Mouse (Mus musculus) lung, embryonic 14.5 days (tissue): ENCODE measurements around the gene Fam53b. TPM values are rescaled to one million over a fixed set of nuclear protein-coding genes. Genes with fewer than 3 reads are reported as not detected.
A peak's percentile ranks its signal among the peaks of the same experiment; 100 is the strongest.

ENCODE experiments used
- ATAC-seq: fragments of 200-750 bp; cut with Nextera tagmentation; 2 replicates; pipeline ENCODE4 v1.8.0; 2017; ENCODE audit warnings: mild to moderate bottlenecking, moderate TSS enrichment, moderate library complexity; ENCODE audit not compliant: insufficient read depth
- DNase-seq: peaks from one replicate; pipeline ENCODE4 v3.0.0-alpha.2; 2015
- H3K27ac ChIP-seq: fragments of 300-500 bp; sonication (generic); 2 replicates; pipeline ENCODE4 v1.5.1; 2014; ENCODE audit warnings: low read depth, mild to moderate bottlenecking, moderate library complexity
- H3K27me3 ChIP-seq: fragments of 300-500 bp; sonication (generic); 2 replicates; pipeline ENCODE4 v1.6.1; 2014; ENCODE audit warnings: low read length, control low read depth; ENCODE audit not compliant: insufficient read depth
- H3K36me3 ChIP-seq: fragments of 300-500 bp; sonication (generic); 2 replicates; pipeline ENCODE4 v1.6.1; 2014; ENCODE audit warnings: control low read depth; ENCODE audit not compliant: insufficient read depth
- H3K4me1 ChIP-seq: fragments of 300-500 bp; sonication (generic); 2 replicates; pipeline ENCODE4 v1.6.1; 2014; ENCODE audit warnings: antibody characterized with exemption, control low read depth; ENCODE audit not compliant: insufficient read depth
- H3K4me2 ChIP-seq: fragments of 300-500 bp; sonication (generic); 2 replicates; pipeline ENCODE4 v1.6.1; 2014; ENCODE audit warnings: mild to moderate bottlenecking
- H3K4me3 ChIP-seq: fragments of 300-500 bp; sonication (generic); 2 replicates; pipeline ENCODE4 v1.5.1; 2014; ENCODE audit warnings: low read depth, low read length
- H3K9ac ChIP-seq: fragments of 300-500 bp; sonication (generic); 2 replicates; pipeline ENCODE4 v1.6.1; 2014
- H3K9me3 ChIP-seq: fragments of 300-500 bp; sonication (generic); 2 replicates; pipeline ENCODE4 v1.6.1; 2016; ENCODE audit warnings: low read depth, low read length, control low read depth
- CTCF ChIP-seq: IDR thresholded peaks from 2 replicates; pipeline ENCODE4 v1.5.1; 2016; ENCODE audit warnings: antibody characterized with exemption, low read depth
- WGBS: fragments of 180-500 bp; shearing (Covaris S2); extraction: QIAGEN DNeasy Blood & Tissue Kit; methylation state at CpG from one replicate; pipeline ENCODE4 v1.1.7; 2014; 5-methylcytosine and 5-hydroxymethylcytosine counted together
- polyA plus RNA-seq: library from polyadenylated mRNA; unstranded; fragments of >200 nt; fragmentation: Nextera tagmentation; extraction: Ambion mirVana; gene quantifications from 2 replicates; pipeline ENCODE4 v1.2.1, GENCODE M21; 2014

Fam53b gene
- polyA plus RNA-seq, 1 experiment from 2014 or later = 32.4 TPM

DNA sequence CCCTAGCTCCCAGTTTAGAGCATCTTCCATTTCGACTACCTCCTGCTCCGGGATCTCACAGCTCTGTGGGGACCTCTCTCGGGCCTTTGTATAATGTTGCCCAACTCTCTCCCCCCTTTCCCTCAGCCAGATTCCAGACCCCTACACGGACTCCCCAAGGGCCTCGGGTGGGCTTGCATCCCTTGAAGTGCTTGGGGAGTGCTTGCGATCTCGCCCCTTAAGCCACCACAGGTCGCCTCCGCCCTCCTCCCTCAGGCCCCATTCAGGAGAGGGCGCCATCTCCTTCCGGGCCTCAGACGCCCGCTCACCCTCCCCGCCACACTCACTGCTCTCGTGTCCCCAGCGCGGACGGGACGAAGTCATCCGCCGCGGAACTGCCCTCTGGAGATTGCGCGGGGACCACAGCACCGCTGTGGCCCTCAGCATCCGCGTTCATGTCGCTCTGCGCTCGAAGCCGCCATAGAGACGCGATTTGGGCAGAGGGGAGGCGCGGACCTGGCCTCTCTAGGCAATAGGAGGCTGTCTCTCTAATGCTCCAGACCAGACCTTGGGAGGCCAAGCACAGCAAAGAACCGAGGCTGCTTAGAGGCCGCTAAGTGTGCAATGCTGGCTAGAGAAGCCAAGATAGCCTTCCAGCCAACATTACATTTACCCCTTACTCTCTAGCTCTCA, 38.6 kb upstream of the Fam53b start, which contains the start of gene Eef1akmt2:
TSS of gene Eef1akmt2 (minus strand) at position 501 of the 672 bp plus-strand sequence.
- TF ChIP-seq CTCF = peak; percentile 29; the same call in 1 of the 2 replicates
- under 1% methylated on average over 37 of the region's 37 CpGs for WGBS
- Histone ChIP-seq H3K9ac (peak within 1 kb of the TSS; percentile 96), H3K4me1 (0 out of 2 replicates have a peak, but pooled peaks cover 3% of the 10 kb centered on the region), H3K9me3 (no peaks in the 10 kb centered on the region), H3K4me2 (peak within 1 kb of the TSS; percentile 73), H3K27ac (peak within 1 kb of the TSS; percentile 99), H3K27me3 (no peaks in the 10 kb centered on the region), H3K4me3 (peak within 1 kb of the TSS; percentile 79), H3K36me3 (peaks cover 31% of the 10 kb centered on the region)
- DNase-seq (peak; percentile 94), ATAC-seq (peak; percentile 99)

DNA sequence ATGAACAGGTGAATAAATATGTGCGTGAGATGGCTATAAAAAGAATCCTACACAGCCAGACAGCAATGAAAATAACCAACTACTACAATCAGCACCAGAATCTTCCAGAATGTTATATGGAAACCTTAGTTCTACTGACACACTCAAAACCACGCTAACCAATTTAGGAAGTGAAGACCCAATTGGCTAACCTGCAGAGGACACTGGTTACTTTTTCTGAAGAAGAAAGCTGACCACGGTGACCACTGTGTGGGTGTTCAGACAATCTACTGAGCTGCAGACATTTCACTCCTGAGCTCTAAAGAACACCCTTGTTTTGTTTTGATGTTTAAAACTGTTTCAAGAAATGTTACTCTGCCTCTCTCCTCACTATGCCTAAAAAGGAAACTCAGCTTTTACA, 29.5 kb upstream of the Fam53b start:
- no peaks in the 10 kb centered on the region for H3K9me3 ChIP-seq
- H3K4me2 ChIP-seq = no peak overlapping the region
- DNase-seq (no peak), ATAC-seq (no peak)
- no peak overlapping the region for H3K9ac ChIP-seq
- H3K4me1 ChIP-seq = no peaks in the 10 kb centered on the region
- H3K36me3 ChIP-seq = peaks cover 47% of the 10 kb centered on the region
- TF ChIP-seq CTCF = no peak
- H3K27me3 ChIP-seq = no peaks in the 10 kb centered on the region
- 93% methylated on average over 3 of the region's 3 CpGs for WGBS
- no peak overlapping the region for H3K27ac ChIP-seq
- H3K4me3 ChIP-seq = no peak overlapping the region

DNA sequence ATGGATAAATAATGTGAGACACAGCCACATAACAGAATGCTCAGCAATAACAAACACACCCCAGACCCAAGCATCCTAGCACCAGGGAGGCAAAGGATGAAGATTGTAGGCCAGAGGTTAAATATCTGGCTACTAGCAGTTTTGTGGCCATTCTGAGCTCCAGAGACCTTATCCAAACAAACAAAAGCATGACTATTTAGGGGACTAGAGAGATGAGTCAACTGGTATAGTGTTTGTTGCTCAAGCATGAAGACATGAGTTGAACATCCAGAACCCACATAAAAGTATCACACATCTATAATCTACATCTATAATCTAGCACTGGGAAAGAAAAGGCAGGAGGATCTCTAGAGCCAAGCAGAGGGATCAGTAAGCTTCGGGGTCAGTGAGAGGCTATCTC, 28.8 kb upstream of the Fam53b start:
- no peaks in the 10 kb centered on the region for H3K27me3 ChIP-seq
- ATAC-seq (no peak), DNase-seq (no peak)
- no peak overlapping the region for H3K27ac ChIP-seq
- H3K9me3 ChIP-seq = no peaks in the 10 kb centered on the region
- H3K4me2 ChIP-seq = no peak overlapping the region
- 92% methylated on average over 1 of the region's 1 CpGs for WGBS
- H3K36me3 ChIP-seq = peaks cover 41% of the 10 kb centered on the region
- TF ChIP-seq CTCF = no peak
- no peak overlapping the region for H3K9ac ChIP-seq
- no peak overlapping the region for H3K4me3 ChIP-seq
- H3K4me1 ChIP-seq = no peaks in the 10 kb centered on the region

DNA sequence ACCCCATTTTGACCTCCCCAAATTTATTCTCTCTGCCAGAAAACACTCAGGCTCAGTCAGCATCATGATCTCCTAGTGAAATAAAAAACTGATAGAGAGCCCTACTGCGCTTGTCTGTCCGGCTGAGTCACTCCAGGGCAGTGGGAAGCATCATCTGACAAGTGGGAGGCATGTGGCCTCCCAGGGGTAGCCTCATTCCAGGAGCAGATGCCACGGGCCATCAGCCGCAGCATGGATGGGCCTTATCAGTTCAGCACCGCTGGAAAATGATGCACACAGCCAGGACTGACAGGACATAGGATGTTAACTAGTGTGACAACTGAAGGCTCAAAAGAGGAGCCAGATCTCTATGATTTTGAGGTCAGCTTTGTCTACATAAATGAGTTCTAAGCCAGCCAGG, 27.6 kb upstream of the Fam53b start:
- Histone ChIP-seq H3K36me3 (peaks cover 35% of the 10 kb centered on the region), H3K9ac (no peak overlapping the region), H3K4me3 (no peak overlapping the region), H3K4me1 (no peaks in the 10 kb centered on the region), H3K27me3 (no peaks in the 10 kb centered on the region), H3K27ac (no peak overlapping the region), H3K4me2 (no peak overlapping the region), H3K9me3 (no peaks in the 10 kb centered on the region)
- ATAC-seq = no peak
- WGBS = 53% methylated on average over 5 of the region's 5 CpGs
- no peak for TF ChIP-seq CTCF
- no peak for DNase-seq

DNA sequence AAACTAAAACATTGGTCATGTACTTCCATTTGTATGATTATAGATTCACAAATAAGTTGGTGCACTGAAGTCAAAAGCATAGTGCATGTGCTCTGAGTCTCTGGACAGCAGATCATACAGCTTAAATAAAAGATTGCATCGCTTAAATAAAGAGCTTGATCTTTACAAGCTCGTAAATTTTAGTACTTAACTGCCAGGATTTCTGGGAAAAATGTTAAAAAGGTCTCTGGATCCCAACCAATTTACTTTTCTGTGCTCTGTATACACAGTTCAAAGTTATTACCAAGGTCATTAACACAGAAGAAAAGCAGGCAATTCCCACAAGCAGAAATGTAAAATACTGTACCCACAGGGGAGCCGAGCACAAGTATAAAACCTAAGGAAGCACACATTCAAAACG, 17.3 kb upstream of the Fam53b start:
- Histone ChIP-seq H3K4me1 (no peaks in the 10 kb centered on the region), H3K9me3 (no peaks in the 10 kb centered on the region), H3K27me3 (no peaks in the 10 kb centered on the region), H3K4me2 (no peak overlapping the region), H3K36me3 (peaks cover 42% of the 10 kb centered on the region), H3K9ac (no peak overlapping the region), H3K4me3 (no peak overlapping the region), H3K27ac (no peak overlapping the region)
- 85% methylated on average over 4 of the region's 4 CpGs for WGBS
- no peak for TF ChIP-seq CTCF
- no peak for ATAC-seq
- no peak for DNase-seq

DNA sequence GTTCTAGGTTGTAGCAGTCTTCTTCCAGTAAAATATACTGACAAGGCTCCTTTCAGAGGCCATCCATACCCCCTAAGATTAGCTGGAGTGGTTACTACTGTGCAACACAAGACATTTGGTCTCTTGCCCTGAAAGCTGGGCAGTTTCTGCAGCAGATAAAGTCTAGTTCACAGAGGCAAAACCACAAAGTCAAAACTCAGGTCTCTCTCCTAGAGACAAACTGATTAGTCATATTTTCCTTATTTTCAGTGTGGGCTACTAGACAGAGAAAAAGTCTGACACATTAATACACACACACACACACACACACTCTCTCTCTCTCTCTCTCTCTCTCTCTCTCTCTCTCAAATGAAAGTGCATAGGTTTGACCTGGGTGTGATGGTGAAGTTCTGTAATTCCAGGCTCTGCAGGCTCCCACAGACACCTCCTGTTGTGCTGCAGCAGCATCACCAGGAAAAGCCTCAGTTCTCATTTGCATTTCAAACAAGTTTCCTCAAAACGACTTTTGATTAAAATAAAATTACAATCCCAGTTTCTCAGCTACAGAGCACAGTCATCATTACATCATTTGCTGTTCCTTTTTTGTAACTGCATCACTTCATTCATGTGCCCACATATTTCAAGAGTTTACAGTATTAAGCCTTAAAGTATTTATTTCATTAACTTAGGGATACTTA, 10.8 kb upstream of the Fam53b start:
- H3K36me3 ChIP-seq = peaks cover 36% of the 10 kb centered on the region
- 29% methylated on average over 1 of the region's 1 CpGs for WGBS
- no peak for ATAC-seq

DNA sequence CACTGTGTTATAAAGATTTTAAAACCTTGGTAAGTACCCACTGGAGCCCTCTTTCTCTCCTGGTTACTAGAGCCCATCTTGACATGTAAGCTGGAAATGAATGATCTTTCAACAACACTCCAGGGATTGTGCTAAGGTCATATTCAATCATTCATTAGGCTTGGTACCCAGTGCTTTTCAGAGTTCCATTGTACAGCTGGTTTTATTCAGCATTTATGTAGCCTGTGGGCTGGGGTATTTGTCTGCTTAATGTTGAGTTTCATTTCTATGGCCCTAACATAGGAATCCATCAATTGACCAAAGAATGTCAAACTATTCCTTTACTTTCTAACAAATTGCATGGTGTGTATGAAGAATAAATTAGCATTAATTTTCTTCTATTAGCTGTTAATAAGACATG, 10.1 kb upstream of the Fam53b start:
- H3K4me2 ChIP-seq = no peak overlapping the region
- ATAC-seq (no peak), DNase-seq (no peak)
- no peak overlapping the region for H3K9ac ChIP-seq
- H3K27me3 ChIP-seq = no peaks in the 10 kb centered on the region
- H3K27ac ChIP-seq = no peak overlapping the region
- H3K4me3 ChIP-seq = no peak overlapping the region
- TF ChIP-seq CTCF = no peak
- no peaks in the 10 kb centered on the region for H3K9me3 ChIP-seq
- no peaks in the 10 kb centered on the region for H3K4me1 ChIP-seq
- peaks cover 36% of the 10 kb centered on the region for H3K36me3 ChIP-seq

More for the DNA sequence above, 10.8 kb upstream of the Fam53b start:
- H3K4me1 ChIP-seq = no peaks in the 10 kb centered on the region
- no peak overlapping the region for H3K9ac ChIP-seq
- H3K9me3 ChIP-seq = no peaks in the 10 kb centered on the region
- H3K27ac ChIP-seq = no peak overlapping the region
- no peak for TF ChIP-seq CTCF
- no peak overlapping the region for H3K4me3 ChIP-seq
- H3K27me3 ChIP-seq = no peaks in the 10 kb centered on the region
- DNase-seq = no peak
- no peak overlapping the region for H3K4me2 ChIP-seq
